Mouse (Mus musculus): ENCODE results near the gene Slc2a13. TPM values are rescaled to one million over a fixed set of nuclear protein-coding genes. Genes with fewer than 3 reads are reported as not detected.

Gene Slc2a13
- polyA plus RNA-seq, 1 experiment = 0.14 TPM

GRCm38 (mm10) chr15:91465331-91465730 is 107.7 kb downstream of the Slc2a13 start:
- Histone ChIP-seq H3K36me3 (ENCODE audit: control insufficient read depth, insufficient read depth, low read length) (no peaks in the 10 kb centered on the region), H3K27me3 (ENCODE audit: control insufficient read depth, insufficient read depth, low read length) (no peaks in the 10 kb centered on the region), H3K4me3 (ENCODE audit: control insufficient read depth, low read depth, low read length) (no peak overlapping the region), H3K4me1 (ENCODE audit: control insufficient read depth, insufficient read depth, low read length) (no peaks in the 10 kb centered on the region), H3K27ac (ENCODE audit: control insufficient read depth, insufficient read depth, low read depth, low read length) (no peak overlapping the region)
- TF ChIP-seq CTCF (IDR thresholded peaks at IDR 0.05; ENCODE audit: control insufficient read depth, insufficient read depth, insufficient replicate concordance, low read depth, low read length) (no peak), POLR2A (IDR thresholded peaks at IDR 0.05; ENCODE audit: control insufficient read depth, low read depth, low read length) (no peak)

- Histone ChIP-seq H3K4me1 (ENCODE audit: control insufficient read depth, insufficient read depth, low read length) (no peaks in the 10 kb centered on the region), H3K36me3 (ENCODE audit: control insufficient read depth, insufficient read depth, low read length) (no peaks in the 10 kb centered on the region), H3K27ac (ENCODE audit: control insufficient read depth, insufficient read depth, low read depth, low read length) (no peak overlapping the region), H3K27me3 (ENCODE audit: control insufficient read depth, insufficient read depth, low read length) (no peaks in the 10 kb centered on the region), H3K4me3 (ENCODE audit: control insufficient read depth, low read depth, low read length) (no peak overlapping the region)
- TF ChIP-seq CTCF (IDR thresholded peaks at IDR 0.05; ENCODE audit: control insufficient read depth, insufficient read depth, insufficient replicate concordance, low read depth, low read length) (no peak), POLR2A (IDR thresholded peaks at IDR 0.05; ENCODE audit: control insufficient read depth, low read depth, low read length) (no peak)
These were observed 109.1 kb downstream of the Slc2a13 start for GRCm38 (mm10) chr15:91463857-91464435.

- no peaks in the 10 kb centered on the region for H3K36me3 ChIP-seq (ENCODE audit: control insufficient read depth, insufficient read depth, low read length)
- no peak overlapping the region for H3K27ac ChIP-seq (ENCODE audit: control insufficient read depth, insufficient read depth, low read depth, low read length)
- no peaks in the 10 kb centered on the region for H3K4me1 ChIP-seq (ENCODE audit: control insufficient read depth, insufficient read depth, low read length)
- no peaks in the 10 kb centered on the region for H3K27me3 ChIP-seq (ENCODE audit: control insufficient read depth, insufficient read depth, low read length)
- TF ChIP-seq CTCF (IDR thresholded peaks at IDR 0.05; ENCODE audit: control insufficient read depth, insufficient read depth, insufficient replicate concordance, low read depth, low read length) = no peak
- no peak for TF ChIP-seq POLR2A (IDR thresholded peaks at IDR 0.05; ENCODE audit: control insufficient read depth, low read depth, low read length)
- H3K4me3 ChIP-seq (ENCODE audit: control insufficient read depth, low read depth, low read length) = no peak overlapping the region
These were observed 109.9 kb downstream of the Slc2a13 start for GRCm38 (mm10) chr15:91463026-91463661.

GRCm38 (mm10) chr15:91461940-91462339 is 111.1 kb downstream of the Slc2a13 start:
- no peak overlapping the region for H3K27ac ChIP-seq (ENCODE audit: control insufficient read depth, insufficient read depth, low read depth, low read length)
- no peaks in the 10 kb centered on the region for H3K36me3 ChIP-seq (ENCODE audit: control insufficient read depth, insufficient read depth, low read length)
- no peaks in the 10 kb centered on the region for H3K4me1 ChIP-seq (ENCODE audit: control insufficient read depth, insufficient read depth, low read length)
- TF ChIP-seq CTCF (IDR thresholded peaks at IDR 0.05; ENCODE audit: control insufficient read depth, insufficient read depth, insufficient replicate concordance, low read depth, low read length) (no peak), POLR2A (IDR thresholded peaks at IDR 0.05; ENCODE audit: control insufficient read depth, low read depth, low read length) (no peak)
- H3K4me3 ChIP-seq (ENCODE audit: control insufficient read depth, low read depth, low read length) = no peak overlapping the region
- H3K27me3 ChIP-seq (ENCODE audit: control insufficient read depth, insufficient read depth, low read length) = no peaks in the 10 kb centered on the region

- H3K27me3 ChIP-seq (ENCODE audit: control insufficient read depth, insufficient read depth, low read length) = no peaks in the 10 kb centered on the region
- H3K27ac ChIP-seq (ENCODE audit: control insufficient read depth, insufficient read depth, low read depth, low read length) = no peak overlapping the region
- no peaks in the 10 kb centered on the region for H3K4me1 ChIP-seq (ENCODE audit: control insufficient read depth, insufficient read depth, low read length)
- no peak overlapping the region for H3K4me3 ChIP-seq (ENCODE audit: control insufficient read depth, low read depth, low read length)
- H3K36me3 ChIP-seq (ENCODE audit: control insufficient read depth, insufficient read depth, low read length) = no peaks in the 10 kb centered on the region
- TF ChIP-seq CTCF (IDR thresholded peaks at IDR 0.05; ENCODE audit: control insufficient read depth, insufficient read depth, insufficient replicate concordance, low read depth, low read length) = no peak
- no peak for TF ChIP-seq POLR2A (IDR thresholded peaks at IDR 0.05; ENCODE audit: control insufficient read depth, low read depth, low read length)
These were observed 115.9 kb downstream of the Slc2a13 start for GRCm38 (mm10) chr15:91457202-91457601.

GRCm38 (mm10) chr15:91445399-91445798 is 127.7 kb downstream of the Slc2a13 start:
- Histone ChIP-seq H3K4me3 (ENCODE audit: control insufficient read depth, low read depth, low read length) (no peak overlapping the region), H3K36me3 (ENCODE audit: control insufficient read depth, insufficient read depth, low read length) (no peaks in the 10 kb centered on the region), H3K27me3 (ENCODE audit: control insufficient read depth, insufficient read depth, low read length) (no peaks in the 10 kb centered on the region), H3K27ac (ENCODE audit: control insufficient read depth, insufficient read depth, low read depth, low read length) (no peak overlapping the region), H3K4me1 (ENCODE audit: control insufficient read depth, insufficient read depth, low read length) (no peaks in the 10 kb centered on the region)
- TF ChIP-seq CTCF (IDR thresholded peaks at IDR 0.05; ENCODE audit: control insufficient read depth, insufficient read depth, insufficient replicate concordance, low read depth, low read length) = no peak
- no peak for TF ChIP-seq POLR2A (IDR thresholded peaks at IDR 0.05; ENCODE audit: control insufficient read depth, low read depth, low read length)

- no peaks in the 10 kb centered on the region for H3K27me3 ChIP-seq (ENCODE audit: control insufficient read depth, insufficient read depth, low read length)
- no peak overlapping the region for H3K4me3 ChIP-seq (ENCODE audit: control insufficient read depth, low read depth, low read length)
- H3K36me3 ChIP-seq (ENCODE audit: control insufficient read depth, insufficient read depth, low read length) = no peaks in the 10 kb centered on the region
- TF ChIP-seq POLR2A (IDR thresholded peaks at IDR 0.05; ENCODE audit: control insufficient read depth, low read depth, low read length) (no peak), CTCF (IDR thresholded peaks at IDR 0.05; ENCODE audit: control insufficient read depth, insufficient read depth, insufficient replicate concordance, low read depth, low read length) (no peak)
- no peak overlapping the region for H3K27ac ChIP-seq (ENCODE audit: control insufficient read depth, insufficient read depth, low read depth, low read length)
- no peaks in the 10 kb centered on the region for H3K4me1 ChIP-seq (ENCODE audit: control insufficient read depth, insufficient read depth, low read length)
These were observed 129.6 kb downstream of the Slc2a13 start for GRCm38 (mm10) chr15:91443449-91443848.

Data from testis, adult 2 months (tissue).